Mouse (Mus musculus) liver, embryonic 13.5 days (tissue): ENCODE data around the gene Glis1. TPM values are rescaled to one million over a fixed set of nuclear protein-coding genes. Genes with fewer than 3 reads are reported as not detected.

Experiments used
- ATAC-seq: fragments of 200-750 bp; cut with Nextera tagmentation; 2 replicates; pipeline ENCODE4 v1.8.0; 2017; ENCODE audit warnings: low read depth, mild to moderate bottlenecking, moderate number of reproducible peaks, moderate library complexity
- DNase-seq: peaks from one replicate; pipeline ENCODE4 v3.0.0; 2022
- H3K27ac ChIP-seq: fragments of 300-500 bp; sonication (generic); 2 replicates; pipeline ENCODE4 v1.5.1; 2015; ENCODE audit warnings: moderate library complexity, mild to moderate bottlenecking, inconsistent platforms
- H3K27me3 ChIP-seq: fragments of 300-500 bp; sonication (generic); 2 replicates; pipeline ENCODE4 v1.6.1; 2015; ENCODE audit warnings: mild to moderate bottlenecking, inconsistent platforms
- H3K36me3 ChIP-seq: fragments of 300-500 bp; sonication (generic); 2 replicates; pipeline ENCODE4 v1.6.1; 2015; ENCODE audit warnings: mild to moderate bottlenecking, inconsistent platforms
- H3K4me1 ChIP-seq: fragments of 300-500 bp; sonication (generic); replicated peaks from 2 replicates; pipeline ENCODE4 v1.6.1; 2015; ENCODE audit warnings: inconsistent platforms
- H3K4me2 ChIP-seq: fragments of 300-500 bp; sonication (generic); 2 replicates; pipeline ENCODE4 v1.6.1; 2015; ENCODE audit warnings: inconsistent platforms, mild to moderate bottlenecking, moderate library complexity
- H3K4me3 ChIP-seq: fragments of 300-500 bp; sonication (generic); replicated peaks from 2 replicates; pipeline ENCODE4 v1.5.1; 2015; ENCODE audit warnings: mild to moderate bottlenecking, inconsistent platforms
- H3K9ac ChIP-seq: fragments of 300-500 bp; sonication (generic); 2 replicates; pipeline ENCODE4 v1.6.1; 2015; ENCODE audit warnings: mild to moderate bottlenecking, inconsistent platforms
- H3K9me3 ChIP-seq: fragments of 300-500 bp; sonication (generic); replicated peaks from 2 replicates; pipeline ENCODE4 v1.6.1; 2016; ENCODE audit warnings: inconsistent platforms
- WGBS: fragments of 180-500 bp; shearing (Covaris S2); methylation state at CpG from one replicate; pipeline ENCODE4 v1.1.7; 2015; ENCODE audit not compliant: insufficient replicate concordance; 5-methylcytosine and 5-hydroxymethylcytosine counted together
- polyA plus RNA-seq: library from polyadenylated mRNA; unstranded; fragments of >200 nt; fragmentation: Nextera tagmentation; extraction: Ambion mirVana; gene quantifications from 2 replicates; pipeline ENCODE4 v1.2.1, GENCODE M21; 2015

The Glis1 gene
- 0.34 and 0.69 TPM in 2 replicates for polyA plus RNA-seq

DNA sequence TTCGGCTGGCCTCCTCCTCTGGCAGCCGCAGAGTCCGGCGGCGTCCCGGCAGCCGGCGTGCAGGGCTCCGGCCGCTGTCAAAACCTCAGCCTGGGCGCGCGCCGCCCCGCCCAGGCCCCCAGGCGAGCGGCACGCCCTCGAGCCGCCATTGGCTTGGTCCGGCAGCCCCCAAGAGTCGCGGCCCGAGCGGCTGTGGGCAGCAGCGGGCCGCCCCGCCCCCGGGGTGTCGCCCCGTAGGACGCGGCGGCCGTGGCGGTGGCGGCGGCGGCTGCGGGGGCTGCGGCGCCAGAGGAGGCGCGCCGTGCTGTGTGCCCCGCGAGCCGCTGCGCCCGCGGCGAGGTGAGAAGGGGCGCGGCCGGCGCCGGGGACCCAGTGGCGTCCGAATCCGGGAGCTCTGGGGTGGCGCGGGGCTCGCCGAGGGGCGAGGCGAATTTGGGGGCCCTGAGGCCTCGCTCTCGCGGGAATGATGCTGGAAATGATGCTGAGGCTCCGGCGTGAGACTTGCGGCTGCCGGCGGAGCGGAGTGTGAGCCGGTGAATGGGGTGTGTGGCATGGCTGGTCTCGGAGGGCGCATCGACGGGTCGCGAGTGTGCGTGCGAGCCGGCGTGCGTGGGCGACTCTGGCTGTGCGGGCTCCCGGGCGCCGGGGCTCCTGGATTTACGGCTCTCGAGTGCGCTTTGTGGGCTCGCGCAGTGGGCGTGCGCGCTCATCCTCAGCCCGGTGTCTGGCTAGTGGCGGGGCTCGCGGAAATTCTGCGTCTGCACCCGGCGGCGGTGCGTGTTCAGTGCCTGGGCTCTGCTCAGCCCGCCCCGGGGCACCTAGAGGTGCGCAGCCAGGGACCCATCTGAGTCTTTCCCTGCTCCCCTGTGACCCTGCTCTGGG, at the start of gene Glis1:
Glis1 (plus strand) TSS at position 236 of the 882 bp plus-strand sequence.
- DNase-seq (peak; percentile 45), ATAC-seq (peak; percentile 86)
- H3K36me3 ChIP-seq, result no peaks in the 10 kb centered on the region
- no peak within 1 kb of the TSS for H3K27ac ChIP-seq
- H3K9me3 ChIP-seq, result no peaks in the 10 kb centered on the region
- WGBS, result under 1% methylated on average over 92 of the region's 112 CpGs
- peak within 1 kb of the TSS; percentile 86 for H3K4me2 ChIP-seq
- peaks cover 91% of the 10 kb centered on the region for H3K27me3 ChIP-seq
- peak within 1 kb of the TSS; percentile 62 for H3K4me3 ChIP-seq
- H3K9ac ChIP-seq, result peak within 1 kb of the TSS; percentile 13; the same call in 1 of the 2 replicates
- peaks cover 19% of the 10 kb centered on the region for H3K4me1 ChIP-seq

DNA sequence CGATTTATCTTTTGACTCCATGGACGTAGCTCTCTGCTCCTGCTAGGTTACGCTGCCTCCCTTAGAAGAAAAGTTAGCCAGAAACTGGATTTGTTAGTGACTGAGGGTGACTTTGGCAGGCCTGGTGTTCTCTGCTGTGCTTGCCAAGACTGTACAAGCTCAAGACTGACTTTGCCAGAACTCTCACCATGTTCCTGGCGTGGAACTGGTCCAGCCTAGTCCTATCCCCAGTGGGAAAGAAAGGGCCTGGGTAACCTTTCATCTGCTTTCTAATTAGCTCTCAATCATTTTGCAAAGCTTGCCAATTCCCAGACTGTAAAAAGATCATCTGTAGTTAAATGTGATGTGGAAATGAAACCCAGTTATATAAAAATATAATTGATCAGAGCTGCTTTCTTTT, 47.4 kb upstream of the Glis1 start:
- no peak overlapping the region for H3K27ac ChIP-seq
- ATAC-seq (no peak), DNase-seq (no peak)
- H3K9ac ChIP-seq, result no peak overlapping the region
- 88% methylated on average over 4 of the region's 4 CpGs for WGBS
- no peaks in the 10 kb centered on the region for H3K4me1 ChIP-seq
- no peaks in the 10 kb centered on the region for H3K27me3 ChIP-seq
- H3K4me3 ChIP-seq, result no peak overlapping the region
- H3K4me2 ChIP-seq, result no peak overlapping the region
- peaks cover 92% of the 10 kb centered on the region for H3K36me3 ChIP-seq
- H3K9me3 ChIP-seq, result no peaks in the 10 kb centered on the region

DNA sequence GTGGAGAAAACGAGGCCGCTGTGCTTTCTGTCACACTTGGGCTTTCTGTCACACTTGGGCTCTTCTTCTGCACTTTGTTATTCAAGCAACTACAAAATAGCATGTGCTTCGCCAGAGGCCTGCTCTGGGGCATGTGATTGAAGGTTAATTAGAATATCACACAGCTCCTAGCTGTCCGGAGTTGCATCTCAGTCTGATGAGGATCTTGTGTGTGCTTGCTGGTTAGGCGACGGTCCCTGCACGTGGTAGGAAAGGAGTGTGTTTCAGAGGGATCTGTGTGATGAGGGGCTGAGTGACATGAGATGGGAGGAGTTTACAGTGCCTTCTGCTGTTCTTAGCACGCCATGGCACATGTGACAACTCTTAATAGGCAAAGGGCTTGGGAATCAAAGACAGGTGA, 46.9 kb upstream of the Glis1 start:
- Histone ChIP-seq H3K4me1 (no peaks in the 10 kb centered on the region), H3K4me2 (no peak overlapping the region), H3K4me3 (no peak overlapping the region), H3K27me3 (no peaks in the 10 kb centered on the region), H3K9me3 (no peaks in the 10 kb centered on the region), H3K9ac (no peak overlapping the region), H3K27ac (no peak overlapping the region), H3K36me3 (peaks cover 92% of the 10 kb centered on the region)
- ATAC-seq, result no peak
- no peak for DNase-seq
- 83% methylated on average over 8 of the region's 8 CpGs for WGBS

DNA sequence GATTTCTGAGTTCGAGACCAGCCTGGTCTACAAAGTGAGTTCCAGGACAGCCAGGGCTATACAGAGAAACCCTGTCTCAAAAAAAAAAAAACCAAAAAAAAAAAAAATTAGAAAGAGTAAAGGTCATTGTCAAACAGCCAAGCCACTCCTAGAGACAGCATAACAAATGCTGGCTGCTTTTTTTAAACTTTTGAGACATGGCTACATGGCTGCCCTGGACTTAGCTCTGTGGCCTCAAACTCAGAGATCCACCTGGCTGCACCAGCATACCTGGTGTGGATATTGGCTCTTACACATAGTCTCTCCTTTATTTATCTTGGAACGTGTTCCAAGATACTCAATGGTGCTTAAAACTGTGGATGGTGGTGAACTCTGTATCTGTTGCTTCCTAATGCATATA, 46.1 kb upstream of the Glis1 start:
- no peak for DNase-seq
- H3K9ac ChIP-seq, result no peak overlapping the region
- no peak for ATAC-seq
- H3K9me3 ChIP-seq, result no peaks in the 10 kb centered on the region
- WGBS, result 85% methylated on average over 2 of the region's 2 CpGs
- H3K27ac ChIP-seq, result no peak overlapping the region
- peaks cover 91% of the 10 kb centered on the region for H3K36me3 ChIP-seq
- no peaks in the 10 kb centered on the region for H3K27me3 ChIP-seq
- no peaks in the 10 kb centered on the region for H3K4me1 ChIP-seq
- no peak overlapping the region for H3K4me2 ChIP-seq
- H3K4me3 ChIP-seq, result no peak overlapping the region

DNA sequence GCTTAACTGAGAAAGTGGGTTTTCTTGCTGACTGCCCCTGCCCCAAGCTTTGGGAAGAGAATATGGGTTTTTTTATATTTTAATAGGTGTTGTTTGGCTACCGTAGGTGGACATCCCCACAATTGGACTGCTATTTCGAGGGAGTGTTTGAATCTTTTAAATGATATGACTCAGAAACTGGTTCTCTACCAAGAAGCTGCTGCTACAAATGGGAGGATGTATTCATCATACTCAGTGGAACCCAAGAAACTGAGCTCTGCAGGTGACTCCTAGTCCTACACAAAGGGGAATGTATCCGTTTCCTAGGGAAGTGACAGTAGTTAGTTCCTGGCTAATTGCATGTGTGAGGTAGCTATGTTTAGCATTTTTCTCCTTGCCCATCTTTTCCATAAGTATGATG, 45.0 kb upstream of the Glis1 start:
- H3K4me2 ChIP-seq, result no peak overlapping the region
- DNase-seq (no peak), ATAC-seq (no peak)
- no peaks in the 10 kb centered on the region for H3K4me1 ChIP-seq
- no peak overlapping the region for H3K9ac ChIP-seq
- no peaks in the 10 kb centered on the region for H3K27me3 ChIP-seq
- H3K9me3 ChIP-seq, result no peaks in the 10 kb centered on the region
- 89% methylated on average over 3 of the region's 3 CpGs for WGBS
- H3K4me3 ChIP-seq, result no peak overlapping the region
- no peak overlapping the region for H3K27ac ChIP-seq
- H3K36me3 ChIP-seq, result peaks cover 93% of the 10 kb centered on the region

DNA sequence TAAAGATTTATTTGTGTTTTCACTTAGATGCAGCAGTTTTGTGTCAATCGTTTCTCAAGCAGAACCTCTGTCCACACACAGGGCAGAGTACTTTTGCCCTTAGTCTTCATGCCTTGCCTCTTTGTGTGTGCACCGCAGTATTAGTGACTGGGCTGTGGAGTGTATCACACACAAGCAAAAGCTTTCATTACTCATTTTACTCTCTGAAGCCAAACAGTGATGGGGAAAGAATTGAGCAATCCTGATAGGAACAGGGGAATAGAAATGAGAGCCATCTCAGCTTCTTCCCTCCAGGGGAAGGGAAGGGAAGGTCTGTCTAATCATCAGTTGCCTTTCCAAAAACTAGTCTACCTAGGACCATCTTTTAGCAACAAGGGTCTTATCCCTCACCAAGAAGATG, 40.6 kb upstream of the Glis1 start:
- H3K27me3 ChIP-seq, result no peaks in the 10 kb centered on the region
- H3K4me1 ChIP-seq, result no peaks in the 10 kb centered on the region
- H3K27ac ChIP-seq, result no peak overlapping the region
- peaks cover 92% of the 10 kb centered on the region for H3K36me3 ChIP-seq
- H3K9me3 ChIP-seq, result no peaks in the 10 kb centered on the region
- WGBS, result 80% methylated on average over 2 of the region's 2 CpGs
- no peak for DNase-seq
- no peak overlapping the region for H3K4me2 ChIP-seq
- no peak overlapping the region for H3K4me3 ChIP-seq
- no peak for ATAC-seq
- H3K9ac ChIP-seq, result no peak overlapping the region

DNA sequence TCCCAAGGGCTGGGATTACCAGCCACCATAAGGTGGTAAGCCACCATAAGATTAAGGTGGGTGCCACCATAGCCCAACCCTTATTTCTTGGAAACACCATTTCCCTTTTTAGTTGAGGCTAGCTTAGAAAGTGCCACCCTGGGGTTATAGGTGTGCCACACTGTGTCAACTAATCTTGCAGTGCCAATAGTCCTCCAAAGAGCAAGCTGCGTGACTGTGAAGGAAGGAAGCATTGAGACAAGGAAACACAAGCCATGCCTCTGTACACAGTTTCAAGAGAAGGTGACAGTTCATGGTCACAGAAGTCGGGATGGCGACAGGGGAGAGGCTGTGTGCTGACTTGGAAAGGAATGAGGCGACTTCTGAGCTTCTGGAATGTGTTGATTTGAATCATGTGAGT, 14.2 kb upstream of the Glis1 start:
- no peaks in the 10 kb centered on the region for H3K9me3 ChIP-seq
- H3K36me3 ChIP-seq, result peaks cover 28% of the 10 kb centered on the region
- no peak overlapping the region for H3K4me2 ChIP-seq
- H3K27ac ChIP-seq, result no peak overlapping the region
- WGBS, result 65% methylated on average over 4 of the region's 4 CpGs
- no peak overlapping the region for H3K4me3 ChIP-seq
- peaks cover 15% of the 10 kb centered on the region for H3K4me1 ChIP-seq
- no peak for ATAC-seq
- H3K27me3 ChIP-seq, result 0 out of 2 replicates have a peak, but pooled peaks cover 2% of the 10 kb centered on the region
- DNase-seq, result no peak
- H3K9ac ChIP-seq, result no peak overlapping the region

DNA sequence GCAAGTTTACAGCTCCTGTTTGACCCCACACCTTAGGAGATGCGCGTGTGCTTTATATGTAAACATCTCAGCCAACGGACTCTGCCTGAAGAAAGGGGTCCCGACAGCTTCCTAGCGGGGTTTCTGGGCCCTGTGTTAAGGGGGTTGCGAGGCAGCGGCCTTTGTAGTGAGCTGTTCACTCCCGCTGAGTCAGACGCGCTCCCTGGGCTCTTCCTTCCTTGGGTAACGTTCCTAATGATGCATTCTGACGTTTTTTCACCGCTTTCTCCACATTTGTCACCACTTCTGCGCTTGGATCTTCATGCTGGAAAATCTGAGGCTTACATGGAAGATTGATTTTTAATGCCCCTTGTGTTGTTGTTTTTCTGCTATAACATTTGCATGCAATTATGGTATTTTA, 12.7 kb upstream of the Glis1 start:
- peak; percentile 4 for DNase-seq
- no peak for ATAC-seq
- 6% methylated on average over 14 of the region's 14 CpGs for WGBS
- no peak overlapping the region; the same call in 1 of the 2 replicates for H3K27ac ChIP-seq
- H3K4me1 ChIP-seq, result peaks cover 15% of the 10 kb centered on the region
- no peaks in the 10 kb centered on the region for H3K9me3 ChIP-seq
- H3K27me3 ChIP-seq, result 0 out of 2 replicates have a peak, but pooled peaks cover 2% of the 10 kb centered on the region
- H3K9ac ChIP-seq, result 0 out of 2 replicates have a peak overlapping the region, but pooled peaks have one; percentile 46
- H3K4me2 ChIP-seq, result peak overlapping the region; percentile 69
- peaks cover 19% of the 10 kb centered on the region for H3K36me3 ChIP-seq
- peak overlapping the region; percentile 42 for H3K4me3 ChIP-seq

DNA sequence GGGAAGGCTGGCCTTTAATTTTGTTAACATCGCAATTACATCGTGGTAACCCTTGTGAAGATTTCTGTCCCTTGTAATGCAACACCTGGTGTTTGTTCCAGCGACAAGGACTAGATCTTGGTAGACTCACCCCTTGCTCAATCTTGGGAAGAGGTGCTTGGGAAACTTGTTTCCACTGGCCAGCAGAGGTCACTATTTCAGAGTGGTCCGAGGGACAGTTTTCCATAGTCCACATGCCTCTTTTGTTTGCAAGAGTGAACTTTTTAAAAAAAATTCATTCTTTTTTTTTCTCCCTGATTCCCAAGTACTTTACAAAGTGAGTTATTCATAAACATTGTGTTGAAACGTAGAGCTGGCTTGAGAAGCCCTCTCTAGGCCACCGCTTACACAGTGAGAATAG, 12.2 kb upstream of the Glis1 start:
- H3K4me3 ChIP-seq, result peak overlapping the region; percentile 42
- H3K36me3 ChIP-seq, result peaks cover 15% of the 10 kb centered on the region
- 0 out of 2 replicates have a peak, but pooled peaks cover 2% of the 10 kb centered on the region for H3K27me3 ChIP-seq
- 23% methylated on average over 6 of the region's 6 CpGs for WGBS
- no peak overlapping the region for H3K9ac ChIP-seq
- H3K9me3 ChIP-seq, result no peaks in the 10 kb centered on the region
- peaks cover 15% of the 10 kb centered on the region for H3K4me1 ChIP-seq
- H3K27ac ChIP-seq, result no peak overlapping the region
- ATAC-seq, result no peak
- peak overlapping the region; percentile 69 for H3K4me2 ChIP-seq
- peak; percentile 4 for DNase-seq

DNA sequence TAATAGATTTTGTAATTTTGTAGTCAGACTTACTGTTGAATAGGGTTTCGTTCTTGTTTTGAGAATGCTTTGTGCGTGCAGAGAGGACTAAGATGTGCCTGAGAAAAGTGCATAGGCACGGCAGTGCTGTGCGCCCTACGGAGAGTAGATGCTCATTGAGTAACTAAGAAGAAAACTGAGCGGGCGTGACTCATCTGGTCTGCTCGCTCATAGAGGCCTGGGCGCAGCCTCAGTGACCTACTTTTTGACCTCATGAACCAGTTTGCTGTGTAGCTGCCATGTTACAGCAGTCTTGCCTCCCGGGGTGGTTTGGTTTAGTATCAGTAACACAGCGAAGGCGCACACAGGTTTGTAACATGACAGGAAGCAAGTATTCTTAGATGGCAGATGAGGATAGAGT, 8.8 kb upstream of the Glis1 start:
- H3K4me2 ChIP-seq, result no peak overlapping the region
- peaks cover 14% of the 10 kb centered on the region for H3K4me1 ChIP-seq
- ATAC-seq (no peak), DNase-seq (no peak)
- peaks cover 10% of the 10 kb centered on the region; the same call in 1 of the 2 replicates for H3K27me3 ChIP-seq
- 80% methylated on average over 12 of the region's 12 CpGs for WGBS
- H3K4me3 ChIP-seq, result no peak overlapping the region
- H3K9ac ChIP-seq, result no peak overlapping the region
- H3K27ac ChIP-seq, result no peak overlapping the region
- H3K36me3 ChIP-seq, result no peaks in the 10 kb centered on the region
- no peaks in the 10 kb centered on the region for H3K9me3 ChIP-seq

DNA sequence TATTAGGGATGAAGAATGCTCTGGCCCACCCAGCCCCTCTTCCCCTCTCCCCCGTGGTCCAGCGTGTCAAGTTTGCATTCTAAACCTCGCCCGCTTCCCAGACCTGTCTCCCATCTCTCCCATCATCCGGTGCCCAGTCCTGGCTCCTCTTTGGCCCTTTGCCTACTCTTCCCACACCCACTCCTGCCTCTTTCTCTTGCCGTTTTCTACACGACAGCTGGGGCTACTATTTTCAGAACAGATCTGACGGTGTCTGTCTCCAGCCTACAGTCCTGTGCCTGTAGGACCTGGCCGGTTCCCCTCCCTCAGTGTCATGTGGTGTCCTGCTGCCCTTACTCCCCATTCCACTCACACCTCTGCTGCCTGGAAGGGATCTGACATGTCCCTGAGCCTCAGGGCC, 7.8 kb upstream of the Glis1 start:
- H3K9ac ChIP-seq, result no peak overlapping the region

DNA sequence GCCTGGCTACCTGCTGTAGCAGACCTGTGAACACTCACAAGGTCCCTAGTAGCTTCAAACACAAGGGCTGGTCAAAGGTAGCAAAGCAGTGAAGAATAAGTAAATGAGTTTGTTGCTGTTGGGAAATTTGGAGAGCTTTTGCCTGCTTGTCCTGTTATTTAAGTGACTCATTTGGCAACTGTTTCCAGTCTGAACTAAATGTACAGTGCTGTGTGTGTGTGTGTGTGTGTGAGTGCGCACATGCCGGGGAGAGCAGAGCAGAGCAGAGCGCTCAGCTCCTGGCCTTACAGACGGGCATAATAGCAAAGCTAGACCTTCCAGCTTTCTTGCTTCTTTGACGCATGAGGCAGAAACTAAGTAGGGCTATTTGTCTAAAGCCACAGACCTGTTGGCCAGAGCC, 1.7 kb upstream of the Glis1 start:
- no peak overlapping the region for H3K4me2 ChIP-seq
- ATAC-seq (no peak), DNase-seq (no peak)
- no peak overlapping the region for H3K4me3 ChIP-seq
- 75% methylated on average over 5 of the region's 5 CpGs for WGBS
- peaks cover 19% of the 10 kb centered on the region for H3K4me1 ChIP-seq
- H3K36me3 ChIP-seq, result no peaks in the 10 kb centered on the region
- H3K27me3 ChIP-seq, result peaks cover 72% of the 10 kb centered on the region
- no peak overlapping the region for H3K27ac ChIP-seq
- no peaks in the 10 kb centered on the region for H3K9me3 ChIP-seq
- H3K9ac ChIP-seq, result no peak overlapping the region

More for the DNA sequence above, 7.8 kb upstream of the Glis1 start:
- H3K4me3 ChIP-seq, result no peak overlapping the region
- peaks cover 17% of the 10 kb centered on the region; the same call in 1 of the 2 replicates for H3K27me3 ChIP-seq
- ATAC-seq (no peak), DNase-seq (no peak)
- no peak overlapping the region for H3K4me2 ChIP-seq
- H3K4me1 ChIP-seq, result peaks cover 5% of the 10 kb centered on the region
- no peaks in the 10 kb centered on the region for H3K9me3 ChIP-seq
- WGBS, result 68% methylated on average over 9 of the region's 9 CpGs
- no peaks in the 10 kb centered on the region for H3K36me3 ChIP-seq
- no peak overlapping the region for H3K27ac ChIP-seq
